Mouse (Mus musculus): ENCODE measurements around the gene Dedd2. TPM values are rescaled to one million over a fixed set of nuclear protein-coding genes. Genes with fewer than 3 reads are reported as not detected.

Dedd2 gene
- polyA plus RNA-seq (2021; fragmentation: Nextera tagmentation) = 12.5 and 13.0 TPM in 2 replicates
- long read RNA-seq, experiment 1, full-length matches to known transcripts = 14 of 35 reads
- long read RNA-seq, experiment 1, partial matches to known transcripts = 3 of 35 reads
- long read RNA-seq, experiment 1, other reads (novel, unspliced or antisense) = 18 of 35 reads
- long read RNA-seq, experiment 2, full-length matches to known transcripts = 31 of 103 reads
- long read RNA-seq, experiment 2, partial matches to known transcripts = 5 of 103 reads
- long read RNA-seq, experiment 2, other reads (novel, unspliced or antisense) = 67 of 103 reads

GRCm38 (mm10) chr7:25220457-25221101 is at the start of gene Dedd2:
Dedd2 (minus strand) TSS chr7:25220615.

GRCm38 (mm10) chr7:25267301-25267750 is 46.9 kb upstream of the Dedd2 start, which contains the start of gene Cic:
Cic (plus strand) TSS chr7:25267704.

GRCm38 (mm10) chr7:25250141-25250972 is 29.9 kb upstream of the Dedd2 start, which contains the start of gene Erf:
Erf (minus strand) TSS chr7:25250761.

GRCm38 (mm10) chr7:25237249-25238014 is 17.0 kb upstream of the Dedd2 start, which contains the start of gene Gsk3a:
Gsk3a (minus strand) TSS chr7:25237851.

GRCm38 (mm10) chr7:25221102-25221883 is 878 bp upstream of the Dedd2 start, which contains the start of gene Zfp526:
Zfp526 (plus strand) TSS chr7:25221425.

GRCm38 (mm10) chr7:25179606-25180161 is 40.7 kb downstream of the Dedd2 start, which contains the start of gene Pou2f2:
Pou2f2 (minus strand) TSS chr7:25179726.

Small RNA genes lying within 50 kb of the gene (microRNA-seq; reads per million reads assigned to microRNA genes)
- not detected for gene Mir7048

Other genes starting within 250 kb of the Dedd2 start
- gene Rabac1, start 247.9 kb downstream of the Dedd2 start, polyA plus RNA-seq (2021; fragmentation: Nextera tagmentation) = 526 and 559 TPM in 2 replicates
- gene Atp1a3, start 214.7 kb downstream of the Dedd2 start, polyA plus RNA-seq (2021; fragmentation: Nextera tagmentation) = 1,296 and 1,449 TPM in 2 replicates
- 5.7 and 7.1 TPM in 2 replicates for gene Grik5, start 148.3 kb downstream of the Dedd2 start, polyA plus RNA-seq (2021; fragmentation: Nextera tagmentation)
- 24.9 TPM in 2 replicates for gene Zfp574, start 148.0 kb downstream of the Dedd2 start, polyA plus RNA-seq (2021; fragmentation: Nextera tagmentation)
- 0.82 and 0.90 TPM in 2 replicates for gene Pou2f2, start 40.9 kb downstream of the Dedd2 start, polyA plus RNA-seq (2021; fragmentation: Nextera tagmentation)
- 0.44 and 0.52 TPM in 2 replicates for gene Zfp526, start 810 bp upstream of the Dedd2 start, polyA plus RNA-seq (2021; fragmentation: Nextera tagmentation)
- gene Gsk3a, start 17.2 kb upstream of the Dedd2 start, polyA plus RNA-seq (2021; fragmentation: Nextera tagmentation) = 10.0 and 12.5 TPM in 2 replicates
- 3.8 and 5.9 TPM in 2 replicates for gene Erf, start 30.1 kb upstream of the Dedd2 start, polyA plus RNA-seq (2021; fragmentation: Nextera tagmentation)
- gene Cic, start 47.1 kb upstream of the Dedd2 start, polyA plus RNA-seq (2021; fragmentation: Nextera tagmentation) = 29.7 and 30.9 TPM in 2 replicates
- gene Pafah1b3, start 77.4 kb upstream of the Dedd2 start, polyA plus RNA-seq (2021; fragmentation: Nextera tagmentation) = 41.6 and 50.0 TPM in 2 replicates
- 0.15 TPM in 1 of 2 replicates, not detected in the other for gene Prr19, start 80.8 kb upstream of the Dedd2 start, polyA plus RNA-seq (2021; fragmentation: Nextera tagmentation)
- 6.3 and 8.2 TPM in 2 replicates for gene Tmem145, start 85.5 kb upstream of the Dedd2 start, polyA plus RNA-seq (2021; fragmentation: Nextera tagmentation)
- gene Megf8, start 96.5 kb upstream of the Dedd2 start, polyA plus RNA-seq (2021; fragmentation: Nextera tagmentation) = 6.5 and 6.8 TPM in 2 replicates
- gene Cnfn, start 149.1 kb upstream of the Dedd2 start, polyA plus RNA-seq (2021; fragmentation: Nextera tagmentation) = 0.21 TPM in 1 of 2 replicates, not detected in the other
- gene Lipe, start 178.1 kb upstream of the Dedd2 start, polyA plus RNA-seq (2021; fragmentation: Nextera tagmentation) = 5.1 and 5.6 TPM in 2 replicates
- not detected in 2 replicates for gene Cxcl17, start 192.3 kb upstream of the Dedd2 start, polyA plus RNA-seq (2021; fragmentation: Nextera tagmentation)

Measured in layer of hippocampus, adult 6 months (tissue).